Mouse (Mus musculus) 3134 (cell line): Measurements from ENCODE around the gene Babam2.
"Not testable (repeated sequence)": the region's sequence is repeated elsewhere in the genome, so short reads cannot be mapped to it uniquely, and the experiment has no call there.

Experiments
- DNase-seq: peaks from one replicate; pipeline ENCODE4 v3.0.0-alpha.2; 2011; ENCODE audit warnings: low spot score; ENCODE audit not compliant: insufficient read length; ENCODE audit errors: extremely low read depth

The Babam2 gene

GRCm38 (mm10) chr5:31926551-31926950 is 229.1 kb downstream of the Babam2 start:
- DNase-seq = peak; percentile 21

- DNase-seq = no peak
Observed at GRCm38 (mm10) chr5:31929007-31929406, 231.5 kb downstream of the Babam2 start.

- DNase-seq = no peak
Observed at GRCm38 (mm10) chr5:31931127-31931625, 233.7 kb downstream of the Babam2 start.

- no peak for DNase-seq
Observed at GRCm38 (mm10) chr5:31931637-31932036, 234.2 kb downstream of the Babam2 start.

GRCm38 (mm10) chr5:31933296-31933695 is 235.8 kb downstream of the Babam2 start:
- DNase-seq = no peak

GRCm38 (mm10) chr5:31934397-31934796 is 236.9 kb downstream of the Babam2 start:
- no peak for DNase-seq

- peak; percentile 79 for DNase-seq
Observed at GRCm38 (mm10) chr5:31935936-31936335, 238.5 kb downstream of the Babam2 start.

GRCm38 (mm10) chr5:31936523-31936922 is 239.0 kb downstream of the Babam2 start:
- DNase-seq = peak; percentile 18

GRCm38 (mm10) chr5:31940876-31941275 is 243.4 kb downstream of the Babam2 start:
- DNase-seq = no peak

- no peak for DNase-seq
Observed at GRCm38 (mm10) chr5:31947185-31947584, 249.7 kb downstream of the Babam2 start.

GRCm38 (mm10) chr5:31949389-31949788 is 251.9 kb downstream of the Babam2 start:
- DNase-seq = no peak

GRCm38 (mm10) chr5:31950532-31950931 is 253.0 kb downstream of the Babam2 start:
- DNase-seq = no peak

- no peak for DNase-seq
Observed at GRCm38 (mm10) chr5:31955184-31955583, 257.7 kb downstream of the Babam2 start.

- no peak for DNase-seq
Observed at GRCm38 (mm10) chr5:31956336-31956735, 258.9 kb downstream of the Babam2 start.

- DNase-seq = no peak
Observed at GRCm38 (mm10) chr5:31959886-31960285, 262.4 kb downstream of the Babam2 start.

- DNase-seq = no peak
Observed at GRCm38 (mm10) chr5:31961423-31961822, 263.9 kb downstream of the Babam2 start.

- DNase-seq = no peak
Observed at GRCm38 (mm10) chr5:31962346-31962745, 264.9 kb downstream of the Babam2 start.

- no peak for DNase-seq
Observed at GRCm38 (mm10) chr5:31963352-31963751, 265.9 kb downstream of the Babam2 start.

- DNase-seq = no peak
Observed at GRCm38 (mm10) chr5:31963851-31964250, 266.4 kb downstream of the Babam2 start.

GRCm38 (mm10) chr5:31966741-31967140 is 269.3 kb downstream of the Babam2 start:
- DNase-seq = no peak

GRCm38 (mm10) chr5:31967526-31967925 is 270.0 kb downstream of the Babam2 start:
- DNase-seq = no peak

GRCm38 (mm10) chr5:31968046-31968506 is 270.6 kb downstream of the Babam2 start:
- DNase-seq = no peak

GRCm38 (mm10) chr5:31972416-31972815 is 274.9 kb downstream of the Babam2 start:
- not testable (repeated sequence) for DNase-seq
